Mouse (Mus musculus) heart, adult 2 months (tissue): ENCODE measurements around the gene Kif13a.

Source experiments
- CTCF ChIP-seq: fragments of 200-600 bp; IDR thresholded peaks from 2 replicates; pipeline ENCODE4 v1.8.1; 2022; ENCODE audit warnings: antibody characterized with exemption, mild to moderate bottlenecking, moderate library complexity
- POLR2A ChIP-seq: fragments of 200-500 bp; IDR thresholded peaks from 2 replicates; pipeline ENCODE4 v1.6.1; 2011; ENCODE audit warnings: mild to moderate bottlenecking, low read depth, low read length, control low read depth; ENCODE audit not compliant: insufficient read depth

GRCm38 (mm10) chr13:46900870-46901555, 28.7 kb downstream of the Kif13a start:
- TF ChIP-seq CTCF (peak; percentile 31), POLR2A (no peak)
